Mouse (Mus musculus) adrenal gland, postnatal 14 days (tissue): ENCODE data around the gene Ddx4. TPM values are rescaled to one million over a fixed set of nuclear protein-coding genes. Genes with fewer than 3 reads are reported as not detected.

Source experiments
- DNase-seq: peaks from one replicate; pipeline ENCODE4 v3.0.0; 2021; ENCODE audit warnings: mixed read lengths
- long read RNA-seq, 2 experiments: library from polyadenylated mRNA; stranded (forward); transcript quantifications; one replicate each; pipeline ENCODE4 v2.0.0; 2021
- total RNA-seq: library from RNA; stranded (reverse); gene quantifications from 2 replicates; pipeline ENCODE4 v1.2.3, GENCODE M21; 2021

Ddx4 gene
- total RNA-seq: 0.23 and 0.33 TPM in 2 replicates
- long read RNA-seq, experiment 1: 0 reads
- long read RNA-seq, experiment 2: 0 reads

DNA sequence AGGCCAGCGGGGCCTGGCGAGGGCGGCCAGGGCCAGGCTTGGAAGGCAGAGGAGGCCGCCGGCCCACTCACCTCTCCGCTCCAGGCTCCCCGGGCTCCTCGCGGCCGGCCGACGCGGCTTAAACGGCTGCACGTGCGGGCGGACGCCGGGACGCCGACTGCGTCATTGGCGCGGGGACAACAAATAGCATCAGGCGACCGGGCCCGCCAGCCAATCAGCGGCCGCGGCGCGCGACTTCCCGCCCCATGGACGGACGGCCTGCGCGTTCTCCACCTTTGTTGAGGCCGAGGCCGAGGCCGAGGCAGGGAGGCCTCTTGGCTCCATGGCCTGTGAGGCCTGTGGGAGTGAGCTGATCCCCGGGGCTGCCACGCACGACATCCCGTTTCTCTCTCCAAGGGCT is at the start of gene Ddx4:
TSS of gene Ddx4 (minus strand) at position 271 of the 400 bp plus-strand sequence.
- DNase-seq: no peak

DNA sequence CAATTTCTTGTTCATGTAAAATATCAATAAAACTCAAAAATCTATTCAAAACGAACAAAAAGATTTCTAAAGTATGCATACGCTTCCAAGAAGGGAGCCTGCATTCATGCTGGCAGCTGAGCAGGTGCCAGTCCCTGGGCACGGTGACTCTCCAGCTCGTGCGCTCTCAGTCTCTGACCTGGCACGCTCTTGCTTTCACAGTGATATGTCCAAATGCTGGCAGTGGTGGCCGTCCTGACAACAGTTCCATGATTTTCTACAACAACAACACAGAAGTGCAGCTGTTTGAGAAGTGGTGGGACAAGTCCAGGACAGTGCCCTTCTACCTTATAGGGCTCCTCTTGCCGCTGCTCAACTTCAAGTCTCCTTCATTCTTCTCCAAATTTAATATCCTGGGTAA is 49.0 kb upstream of the Ddx4 start:
- no peak for DNase-seq

DNA sequence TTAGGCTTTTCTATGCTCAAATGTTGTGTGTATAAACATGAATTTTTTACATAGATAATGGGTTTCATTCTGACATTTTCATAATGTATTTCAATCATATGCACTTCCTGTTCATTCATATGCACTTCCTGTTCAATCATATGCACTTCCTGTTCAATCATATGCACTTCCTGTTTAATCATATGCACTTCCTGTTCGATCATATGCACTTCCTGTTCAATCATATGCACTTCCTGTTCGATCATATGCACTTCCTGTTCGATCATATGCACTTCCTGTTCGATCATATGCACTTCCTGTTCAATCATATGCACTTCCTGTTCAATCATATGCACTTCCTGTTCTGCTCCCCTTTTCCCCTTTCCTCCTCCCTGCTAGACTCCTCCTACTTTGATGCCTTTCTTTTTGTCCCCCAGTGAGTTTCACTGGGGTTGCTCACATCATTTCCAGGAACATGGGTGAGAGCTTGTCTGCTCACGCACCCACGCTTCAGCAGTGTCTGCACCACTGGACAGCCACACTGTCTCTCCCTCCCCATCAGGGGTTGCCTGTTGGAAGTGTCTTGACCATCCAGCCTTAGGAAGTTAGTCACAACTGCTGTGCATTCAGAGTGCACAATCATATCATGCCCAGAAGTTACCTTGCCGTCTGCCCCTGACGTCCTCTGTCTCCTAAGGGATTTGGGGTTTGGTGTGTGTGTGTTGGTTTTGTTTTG is 43.4 kb upstream of the Ddx4 start:
- DNase-seq: no peak

DNA sequence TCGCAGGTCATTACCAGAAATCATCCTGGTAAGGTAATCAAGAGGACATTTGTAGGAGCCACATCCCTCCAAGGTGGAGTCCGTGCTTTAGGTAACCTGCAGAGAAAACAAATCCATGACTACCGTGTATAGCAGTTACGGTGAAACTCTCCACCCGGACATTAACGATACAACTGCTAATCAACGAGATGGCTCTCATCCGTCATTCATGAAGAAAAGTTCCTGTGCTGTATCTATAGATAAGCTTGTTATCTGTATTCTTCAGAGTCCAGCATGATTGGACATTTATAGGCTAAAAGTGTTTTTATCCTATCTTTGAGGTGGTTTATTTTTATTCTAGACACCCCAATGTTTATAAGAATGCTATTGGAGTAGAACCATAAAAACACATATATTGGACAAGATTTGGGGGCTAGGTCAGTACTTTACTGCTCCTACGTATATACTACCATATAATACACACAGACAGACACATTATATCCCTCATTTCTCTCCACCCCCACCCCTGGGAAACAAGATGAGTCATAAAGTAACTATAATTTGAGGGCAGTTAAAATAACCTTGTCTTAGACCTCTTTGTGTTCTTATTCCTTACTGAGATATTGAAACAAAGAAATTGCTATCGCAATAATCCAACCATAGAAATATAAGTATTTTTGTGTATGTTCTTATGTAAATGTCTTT is 40.7 kb upstream of the Ddx4 start:
- no peak for DNase-seq

DNA sequence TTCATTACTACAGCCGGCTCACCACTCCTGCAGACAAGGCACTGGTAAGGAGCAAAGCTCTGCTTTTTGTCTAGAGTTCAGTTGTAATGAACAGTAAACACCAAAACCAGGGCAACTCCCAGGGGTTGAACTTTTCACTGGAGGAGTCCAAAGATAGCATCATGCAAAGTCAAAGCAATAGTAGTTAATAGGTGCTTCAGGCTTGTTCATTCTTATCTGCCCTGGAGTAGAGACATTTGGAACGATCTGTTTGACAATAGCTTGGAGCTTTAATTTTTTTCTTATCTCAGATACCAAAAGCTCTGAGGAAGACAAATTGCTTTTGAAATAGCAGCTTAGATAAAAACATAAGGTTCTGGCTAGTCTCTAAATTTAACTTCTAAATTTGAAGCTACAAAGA is 33.9 kb upstream of the Ddx4 start:
- DNase-seq: no peak

DNA sequence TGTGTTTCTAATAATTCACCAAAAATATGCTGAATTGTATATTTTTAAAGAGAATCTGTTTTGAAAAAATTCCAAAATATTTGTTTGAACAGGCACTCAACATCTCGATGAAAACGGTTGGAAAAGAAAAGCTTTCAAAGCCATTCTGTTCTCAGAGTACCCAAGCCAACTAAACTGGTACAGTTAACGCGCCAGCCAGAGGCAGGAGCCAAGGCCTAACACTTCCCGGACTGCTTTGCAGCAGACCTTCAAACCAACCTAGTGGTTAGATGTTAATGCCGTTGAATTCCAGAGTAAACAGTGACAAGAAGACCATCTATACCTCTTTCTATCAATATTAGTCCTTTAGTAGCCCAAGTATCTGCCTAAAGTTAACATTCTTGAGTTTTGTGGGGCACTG is 31.7 kb upstream of the Ddx4 start:
- DNase-seq: no peak

DNA sequence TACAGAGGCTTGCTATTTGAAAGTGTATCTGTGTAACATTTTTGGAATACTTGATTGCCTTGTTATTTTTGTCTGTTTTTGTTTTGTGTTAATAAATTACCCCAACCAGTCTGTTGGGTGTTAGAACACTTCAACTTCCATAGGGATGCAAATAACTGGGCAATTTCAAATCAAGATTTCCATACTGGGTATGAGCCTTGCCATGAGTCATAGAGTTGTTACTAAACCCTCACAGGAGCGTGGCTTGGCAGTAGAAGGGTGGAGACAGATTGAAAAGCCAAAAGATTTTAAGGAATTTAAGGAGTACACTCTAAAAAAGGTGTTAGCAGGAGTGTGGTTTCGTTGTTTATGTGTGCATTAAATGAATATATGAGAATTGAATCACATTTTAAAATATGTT is 31.0 kb upstream of the Ddx4 start:
- no peak for DNase-seq

DNA sequence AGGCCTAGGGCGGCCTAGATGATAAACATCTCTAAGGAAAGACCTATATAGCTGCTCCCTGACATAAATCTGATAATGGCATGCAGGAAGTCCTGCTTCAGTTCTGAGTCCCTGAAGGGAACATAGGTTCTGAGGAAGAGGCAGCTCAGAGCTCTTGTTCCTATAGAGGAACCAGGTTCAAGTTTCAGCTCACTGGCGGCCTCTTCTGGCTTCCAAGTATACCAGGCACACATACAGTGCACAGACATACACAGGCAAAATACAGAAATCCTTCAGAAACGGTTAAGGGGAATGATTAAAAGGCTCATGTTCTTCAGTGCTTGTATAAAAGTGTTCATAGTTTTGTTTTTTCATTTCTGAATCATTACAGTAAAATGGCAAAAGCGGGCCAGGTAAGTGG is 25.9 kb upstream of the Ddx4 start:
- DNase-seq: no peak

DNA sequence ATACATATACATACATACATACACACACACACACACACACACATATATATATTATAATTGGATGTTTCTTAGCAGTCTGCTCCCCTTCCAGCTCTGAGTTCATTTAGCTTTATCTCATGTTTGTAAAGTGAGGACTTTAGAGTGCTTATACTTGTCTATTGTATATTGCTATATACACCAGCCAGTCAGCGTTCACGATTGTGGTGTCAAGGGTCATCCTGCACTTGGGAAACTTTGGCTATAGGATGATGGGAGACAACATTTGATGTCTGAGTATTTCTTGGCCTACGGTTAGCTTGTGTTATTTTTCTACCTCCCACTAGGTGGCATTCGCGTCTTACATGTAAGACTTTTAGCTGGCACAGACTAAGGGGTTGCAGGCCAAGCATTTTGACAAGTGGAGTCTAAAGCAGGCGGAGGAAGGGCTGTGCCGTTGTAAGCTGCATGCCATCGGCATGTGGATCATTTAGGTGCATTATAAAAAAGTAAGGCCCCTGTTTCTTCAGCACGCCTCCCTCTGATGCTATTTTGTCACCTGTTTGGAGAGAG is 21.7 kb upstream of the Ddx4 start:
- DNase-seq: peak; percentile 79

DNA sequence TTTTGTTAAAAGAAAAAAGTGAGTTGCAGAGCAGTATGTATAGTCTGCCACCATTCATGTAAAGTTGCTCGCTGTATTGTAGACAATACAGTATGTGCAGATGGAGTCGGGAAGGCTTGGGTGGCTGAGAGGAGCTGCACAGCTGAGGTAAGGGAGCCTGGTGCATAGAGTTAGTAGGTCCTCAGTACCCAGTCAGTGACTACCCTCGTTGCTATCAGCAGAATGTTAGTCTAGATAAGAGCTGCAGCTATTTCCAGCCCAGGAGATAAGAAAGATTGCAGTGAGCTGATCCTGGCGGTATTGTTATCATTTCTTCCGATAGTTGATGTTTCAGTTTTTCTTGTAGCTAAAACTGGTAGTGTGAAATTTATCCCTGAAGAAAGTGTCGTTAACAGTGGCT is 20.5 kb upstream of the Ddx4 start:
- DNase-seq: no peak

DNA sequence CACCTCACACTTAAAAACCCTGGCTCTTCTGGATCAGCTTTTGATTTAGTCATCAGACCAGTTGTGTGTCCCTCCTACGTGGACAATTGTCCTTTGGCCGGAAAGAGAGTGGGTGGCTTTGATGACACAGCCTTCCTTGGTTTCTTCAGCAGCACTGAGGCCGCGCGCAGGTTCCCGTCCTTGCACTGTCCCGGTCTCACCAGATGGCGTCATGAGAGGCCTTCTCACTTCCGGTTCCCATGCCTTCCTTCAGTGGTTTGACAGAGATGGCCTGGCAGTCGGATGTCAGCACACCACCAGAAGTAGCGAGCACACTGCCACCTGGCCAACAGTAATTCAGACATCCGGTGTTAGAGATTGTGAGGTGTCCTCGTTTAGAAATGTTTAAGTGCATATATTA is 19.4 kb upstream of the Ddx4 start:
- DNase-seq: peak; percentile 50

DNA sequence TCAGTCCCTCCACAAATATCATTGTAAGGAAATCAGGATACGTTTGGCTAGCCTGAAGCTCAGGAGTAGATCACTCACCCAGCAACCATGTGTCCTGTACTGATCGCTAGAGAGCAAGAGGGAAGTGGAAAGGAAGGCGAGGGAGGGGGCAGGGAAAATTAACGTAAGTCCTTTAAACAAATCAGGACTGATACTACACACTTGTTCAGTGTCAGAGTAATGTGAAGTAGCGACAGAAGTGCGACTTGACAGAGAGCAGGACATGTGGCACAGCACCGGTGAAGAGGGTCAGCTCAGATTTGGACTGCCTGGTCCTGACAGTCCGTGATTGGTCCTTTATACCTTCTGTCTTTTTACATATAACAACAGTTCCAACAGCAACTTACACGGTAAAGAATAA is 14.9 kb upstream of the Ddx4 start:
- no peak for DNase-seq

DNA sequence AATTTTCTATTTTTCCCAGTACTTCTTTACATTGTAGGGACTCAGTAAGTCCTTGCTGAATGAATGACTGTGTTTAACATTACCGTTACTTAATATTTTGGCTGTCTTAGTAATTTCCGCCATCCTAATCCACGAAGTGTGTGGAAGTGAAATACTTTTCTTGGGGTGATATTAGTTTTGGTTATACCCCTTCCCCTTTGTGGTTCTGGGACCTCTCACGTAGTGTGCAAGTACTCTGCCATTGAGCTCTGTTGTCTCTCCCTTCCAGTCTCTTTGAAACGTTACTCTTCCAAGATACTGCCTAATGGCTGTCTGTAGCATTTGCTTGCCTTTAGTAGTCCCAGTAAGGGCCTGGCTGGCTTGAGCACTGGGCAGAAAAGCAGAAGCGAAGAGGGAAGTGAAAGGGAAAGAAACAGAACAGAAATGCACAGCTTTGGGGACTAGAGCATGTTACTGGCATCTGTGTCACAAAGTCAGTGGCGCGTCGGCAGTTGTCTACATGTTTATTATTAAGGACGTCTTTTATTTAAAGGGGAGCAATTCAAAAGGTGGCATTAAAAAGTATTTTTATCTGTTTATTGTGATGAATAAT is 14.3 kb upstream of the Ddx4 start:
- no peak for DNase-seq

DNA sequence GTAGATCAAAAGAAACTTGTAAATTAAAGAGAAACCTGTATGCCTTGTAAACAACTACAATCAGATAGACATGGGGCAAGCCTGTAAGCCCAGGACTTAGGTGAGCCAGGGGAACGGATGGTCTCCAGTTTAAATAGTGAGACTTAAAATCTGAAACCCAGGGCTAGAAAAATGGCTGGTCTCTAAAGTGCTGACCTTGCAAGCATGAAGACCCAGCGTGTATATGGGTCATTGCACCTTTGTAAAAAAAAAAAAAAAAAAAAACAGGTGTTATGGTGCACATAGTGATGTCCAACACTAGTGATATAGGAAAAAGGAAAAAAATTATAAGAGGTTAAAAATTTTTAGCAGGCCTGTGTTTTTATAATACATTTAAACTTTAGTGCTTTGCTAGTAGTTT is 9.4 kb upstream of the Ddx4 start:
- no peak for DNase-seq

DNA sequence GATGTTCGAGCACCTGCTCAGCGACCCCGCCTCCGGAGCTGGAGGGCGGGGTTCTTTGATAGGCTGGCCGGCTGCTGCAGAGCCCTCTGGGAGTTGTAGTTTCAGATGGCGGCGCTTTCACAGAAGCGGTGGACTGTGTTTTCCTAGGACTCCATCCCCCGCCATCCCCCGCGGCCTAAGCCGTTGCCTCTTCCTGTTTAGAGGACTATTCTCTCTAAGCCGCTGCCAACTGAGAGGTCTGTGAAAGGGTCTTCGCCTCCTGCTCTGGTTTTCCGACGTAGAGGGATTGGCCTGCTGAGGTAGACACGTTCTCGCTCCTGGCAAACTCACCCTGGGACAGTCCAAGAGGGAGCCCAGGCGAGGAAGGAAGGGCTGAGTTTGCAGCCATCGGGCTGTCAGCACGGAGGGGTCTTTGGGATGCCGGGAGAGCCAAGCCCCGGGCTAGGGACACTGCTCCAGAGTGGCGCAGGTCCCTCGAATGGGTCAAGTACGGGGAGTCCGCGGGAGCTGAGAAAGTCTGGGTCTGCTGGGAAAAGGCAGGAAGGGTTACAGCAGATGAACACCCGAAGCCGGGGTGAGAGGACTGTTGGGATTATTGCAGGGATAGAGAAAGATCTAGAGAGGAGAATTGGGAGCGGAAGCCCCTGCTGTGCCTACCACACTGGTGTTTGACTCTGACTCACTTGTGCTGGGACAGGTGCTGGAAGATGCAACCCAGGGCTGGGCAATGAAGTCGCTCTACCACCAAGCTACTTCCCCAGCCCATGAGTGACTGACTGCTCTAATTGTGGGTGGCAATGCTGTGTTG is 8.5 kb upstream of the Ddx4 start, which contains the start of gene Slc38a9:
TSS of gene Slc38a9 (plus strand) at position 178 of the 808 bp plus-strand sequence.
- peak; percentile 96 for DNase-seq

DNA sequence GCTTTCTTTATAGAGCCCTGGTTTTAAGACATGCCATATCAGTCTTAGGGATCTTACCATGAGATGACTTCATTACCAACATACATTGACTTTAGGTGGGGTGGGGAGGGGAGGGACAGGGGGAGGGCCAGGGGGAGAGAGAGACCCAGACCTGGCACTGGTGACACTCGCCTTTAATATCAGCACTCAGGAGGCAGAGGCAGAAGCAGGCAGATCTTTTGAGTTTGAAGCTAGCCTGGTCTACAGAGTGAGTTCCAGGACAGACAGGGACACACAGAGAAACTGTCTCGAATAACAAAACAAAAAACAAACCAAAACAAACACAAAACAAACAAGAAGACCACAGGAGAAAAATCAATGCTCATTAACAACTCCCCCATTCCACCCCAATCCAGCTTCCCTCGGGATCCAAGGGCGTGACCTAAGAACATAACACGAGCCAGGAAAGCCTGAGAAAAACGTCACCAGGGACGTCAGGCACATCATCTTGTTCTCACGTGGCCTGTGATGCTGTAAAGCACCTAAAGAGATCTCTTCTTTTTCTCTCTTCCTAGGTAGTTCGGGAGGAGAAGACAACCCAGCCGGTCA is 7.8 kb upstream of the Ddx4 start:
- no peak for DNase-seq

DNA sequence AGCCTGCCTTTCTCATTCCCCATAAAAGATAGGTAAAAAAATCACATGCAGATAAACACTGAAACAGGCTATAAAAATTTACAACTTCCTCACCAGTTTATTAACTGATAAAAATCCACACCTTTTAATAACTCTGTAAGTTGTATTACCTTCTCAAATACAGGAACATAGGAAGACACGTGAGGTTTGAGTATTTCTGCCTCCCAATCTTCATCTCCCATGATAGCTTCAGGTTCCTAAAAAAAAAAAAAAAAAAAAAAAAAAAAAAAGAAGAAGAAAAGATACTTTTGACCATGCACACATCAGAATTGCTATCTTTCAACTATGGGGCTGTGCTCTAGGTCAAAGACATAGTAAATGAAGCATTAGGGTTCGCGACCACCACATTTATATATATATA is 1.1 kb downstream of the Ddx4 start:
- DNase-seq: no peak

DNA sequence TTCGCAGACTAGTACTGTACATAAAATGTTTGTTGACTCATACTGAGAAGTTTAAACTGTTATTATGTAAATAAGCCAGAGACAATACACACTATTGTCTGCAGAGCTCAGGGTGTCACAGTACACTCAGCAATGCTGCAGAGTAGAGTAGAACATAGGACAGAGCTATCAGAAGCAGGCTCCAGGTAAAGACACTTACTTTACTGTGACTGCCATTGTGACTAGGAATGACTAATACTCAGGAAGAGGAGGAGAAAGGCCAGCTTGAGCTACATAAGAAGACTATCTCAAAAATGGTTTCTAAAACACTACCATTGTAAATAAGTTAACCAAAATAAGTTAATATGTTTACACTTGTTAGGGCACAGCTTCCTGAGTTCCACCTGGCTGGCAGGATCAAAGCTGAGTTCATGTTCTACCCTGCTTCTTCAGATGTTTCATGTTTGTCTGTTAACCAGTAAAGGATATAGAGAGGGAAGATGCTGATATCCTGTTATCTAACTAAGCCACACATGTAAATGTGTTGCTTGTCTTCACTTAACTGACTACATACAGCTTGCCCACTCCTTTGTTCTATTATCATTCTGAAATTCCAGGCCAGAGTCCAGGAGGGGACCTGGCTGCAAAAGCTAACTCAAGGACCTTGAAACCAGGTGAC is 6.6 kb downstream of the Ddx4 start:
- DNase-seq: no peak

DNA sequence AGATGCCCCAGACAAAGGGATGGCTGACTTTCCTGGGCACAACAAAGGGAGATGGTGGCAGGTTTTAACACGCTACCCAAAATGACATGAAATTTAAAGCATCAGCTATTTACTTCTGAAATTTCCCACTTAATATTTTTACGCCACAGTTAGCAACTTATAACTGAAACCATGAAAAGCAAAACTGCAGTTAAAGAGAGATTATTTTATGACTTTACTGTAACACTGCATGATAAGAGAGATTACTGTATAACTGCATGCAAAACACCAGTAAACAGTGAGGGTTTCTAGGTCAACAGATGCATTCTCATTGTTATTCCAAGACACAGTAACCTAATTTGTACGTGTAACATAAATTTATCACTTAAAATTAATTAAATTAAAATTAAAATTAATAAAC is 7.3 kb downstream of the Ddx4 start:
- DNase-seq: no peak

DNA sequence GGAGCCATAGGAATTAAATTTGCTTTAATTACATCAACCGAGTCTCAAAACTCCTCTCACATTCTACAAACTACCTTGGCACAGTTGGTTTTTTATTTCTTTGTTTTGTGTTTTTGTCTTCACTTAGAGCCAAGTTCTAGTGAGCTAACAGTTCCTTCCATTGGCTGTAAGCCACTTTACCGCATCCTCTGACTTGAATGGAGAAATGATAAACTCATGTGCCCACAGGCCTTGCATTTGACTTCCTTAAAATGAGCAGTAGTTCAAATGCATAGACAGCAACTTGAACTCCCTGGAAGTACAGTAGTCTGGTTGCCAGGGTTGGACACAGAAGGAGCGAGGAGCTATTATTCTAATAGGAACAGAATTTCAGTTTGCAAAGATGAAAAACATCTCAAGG is 9.4 kb downstream of the Ddx4 start:
- no peak for DNase-seq

DNA sequence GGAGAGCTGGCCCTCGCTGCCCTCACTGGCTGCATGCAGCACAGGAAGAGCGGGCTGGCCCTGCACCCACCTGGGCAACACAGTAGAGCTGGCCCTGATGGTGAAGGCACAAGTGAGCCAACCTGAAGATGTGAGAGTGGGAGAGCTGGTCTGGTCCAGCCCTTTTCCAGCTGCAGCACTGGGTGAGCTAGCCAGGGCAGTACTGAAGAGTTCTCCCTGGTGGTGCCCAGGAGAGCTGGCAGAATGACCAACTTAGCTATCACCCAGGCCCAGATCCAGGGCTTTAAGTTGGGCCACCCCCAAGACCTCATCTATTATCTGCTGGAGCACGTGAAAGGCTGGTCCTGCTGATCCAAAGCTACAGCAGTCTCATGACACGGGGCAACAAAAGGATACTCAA is 13.2 kb downstream of the Ddx4 start:
- DNase-seq: no peak

DNA sequence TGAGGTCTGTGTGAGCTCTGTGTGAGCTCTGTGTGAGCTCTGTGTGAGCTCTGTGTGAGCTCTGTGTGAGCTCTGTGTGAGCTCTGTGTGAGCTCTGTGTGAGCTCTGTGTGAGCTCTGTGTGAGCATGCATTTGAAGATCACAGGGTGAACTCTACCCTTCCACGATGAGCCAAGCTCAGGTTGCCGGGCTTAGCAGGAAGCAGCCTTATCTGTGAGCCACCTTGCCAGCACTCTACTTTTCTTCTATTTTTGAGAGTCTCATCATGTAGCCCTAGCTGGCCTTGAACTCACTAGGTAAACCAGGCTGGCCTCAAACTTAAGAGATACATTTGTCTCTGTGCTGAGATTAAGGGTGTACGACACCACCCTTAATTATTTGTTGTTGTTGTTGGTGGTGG is 15.8 kb downstream of the Ddx4 start:
- no peak for DNase-seq
